Mouse (Mus musculus) brain, embryonic 14.5 days (tissue): Measurements from ENCODE around the gene Carmil2.

Experiments used
- CTCF ChIP-seq: fragments of 200-500 bp; IDR thresholded peaks from 2 replicates; pipeline ENCODE4 v1.5.1; 2012; ENCODE audit warnings: inconsistent platforms, mild to moderate bottlenecking, moderate library complexity, borderline replicate concordance; ENCODE audit not compliant: insufficient read depth, insufficient read length; ENCODE audit errors: extremely low read depth
- POLR2A ChIP-seq: fragments of 200-500 bp; IDR thresholded peaks from 2 replicates; pipeline ENCODE4 v1.6.1; 2012; ENCODE audit warnings: mild to moderate bottlenecking, inconsistent platforms, borderline replicate concordance; ENCODE audit not compliant: poor library complexity, insufficient read depth, insufficient read length, severe bottlenecking; ENCODE audit errors: extremely low read depth

DNA sequence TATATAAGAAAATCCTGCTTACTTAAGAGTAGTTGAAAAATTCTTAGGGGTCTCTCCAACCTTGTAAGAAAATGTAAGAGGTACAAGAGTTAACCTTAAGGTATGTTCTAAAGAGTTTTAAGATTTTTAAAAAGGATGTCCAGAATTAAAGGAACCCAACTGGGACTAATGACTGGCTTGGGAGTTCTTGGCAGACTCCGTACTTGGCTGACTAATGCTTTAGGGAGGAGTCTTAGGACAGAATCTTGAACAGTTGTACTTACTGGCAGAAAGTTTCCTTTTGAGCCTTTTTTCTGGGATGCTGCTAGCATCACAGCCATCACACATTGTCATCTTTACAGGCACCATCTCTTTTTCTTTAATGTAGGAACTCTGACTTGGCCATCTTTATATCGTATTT, 45.6 kb upstream of the Carmil2 start:
- TF ChIP-seq CTCF (no peak), POLR2A (no peak)
